Mouse (Mus musculus): ENCODE data around the gene Mast4. TPM values are rescaled to one million over a fixed set of nuclear protein-coding genes. Genes with fewer than 3 reads are reported as not detected.

Mast4 gene
- total RNA-seq, 1 experiment from 2014 or later = 4.1 TPM

- ATAC-seq (replicated peaks; ENCODE audit: insufficient number of reproducible peaks, low FRiP score, low TSS enrichment, poor library complexity, severe bottlenecking) = no peak
Measured at GRCm38 (mm10) chr13:103144343-103144742, 190.0 kb downstream of the Mast4 start.

GRCm38 (mm10) chr13:103141304-103141703, 193.0 kb downstream of the Mast4 start:
- no peak for ATAC-seq (replicated peaks; ENCODE audit: insufficient number of reproducible peaks, low FRiP score, low TSS enrichment, poor library complexity, severe bottlenecking)

DNA sequence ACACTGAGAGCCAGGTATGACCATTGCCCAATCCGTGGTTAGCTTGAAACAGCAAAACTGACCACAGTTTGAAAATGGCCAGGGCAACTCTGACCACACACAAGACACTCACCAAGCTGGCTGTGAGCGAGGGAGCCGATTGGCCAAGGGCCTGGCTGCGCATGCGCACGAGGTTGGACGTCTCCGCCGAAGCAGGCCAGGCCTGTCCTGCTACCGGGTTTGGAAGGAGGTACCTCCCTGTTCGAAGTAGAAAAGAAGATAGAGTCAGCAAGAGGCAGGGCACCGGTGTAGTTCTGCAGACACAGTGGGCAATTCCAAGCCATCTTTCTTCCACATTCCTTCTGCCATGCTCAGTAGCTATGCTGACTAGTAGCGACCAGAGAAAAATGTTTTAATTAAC, 194.2 kb downstream of the Mast4 start:
- no peak for ATAC-seq (replicated peaks; ENCODE audit: insufficient number of reproducible peaks, low FRiP score, low TSS enrichment, poor library complexity, severe bottlenecking)

DNA sequence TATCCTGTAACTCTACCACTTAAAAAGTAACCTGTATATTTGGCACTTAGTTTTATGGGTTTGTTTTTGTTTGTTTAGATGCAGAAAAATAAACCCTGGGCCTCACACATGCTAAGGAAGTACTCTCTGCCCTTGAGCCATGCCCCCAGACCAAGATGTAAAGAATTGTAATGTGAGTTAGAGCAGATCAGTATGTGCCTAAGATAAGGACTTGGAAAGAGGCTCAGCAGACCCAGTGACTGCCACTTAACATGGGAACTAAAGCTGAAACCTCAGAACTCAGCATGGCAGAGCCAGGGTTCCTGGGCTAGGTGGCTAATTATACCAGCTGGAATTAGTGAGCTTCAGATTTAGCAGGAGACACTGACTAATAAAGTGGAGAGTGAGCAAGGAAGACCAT, 196.0 kb downstream of the Mast4 start:
- ATAC-seq (replicated peaks; ENCODE audit: insufficient number of reproducible peaks, low FRiP score, low TSS enrichment, poor library complexity, severe bottlenecking) = no peak

DNA sequence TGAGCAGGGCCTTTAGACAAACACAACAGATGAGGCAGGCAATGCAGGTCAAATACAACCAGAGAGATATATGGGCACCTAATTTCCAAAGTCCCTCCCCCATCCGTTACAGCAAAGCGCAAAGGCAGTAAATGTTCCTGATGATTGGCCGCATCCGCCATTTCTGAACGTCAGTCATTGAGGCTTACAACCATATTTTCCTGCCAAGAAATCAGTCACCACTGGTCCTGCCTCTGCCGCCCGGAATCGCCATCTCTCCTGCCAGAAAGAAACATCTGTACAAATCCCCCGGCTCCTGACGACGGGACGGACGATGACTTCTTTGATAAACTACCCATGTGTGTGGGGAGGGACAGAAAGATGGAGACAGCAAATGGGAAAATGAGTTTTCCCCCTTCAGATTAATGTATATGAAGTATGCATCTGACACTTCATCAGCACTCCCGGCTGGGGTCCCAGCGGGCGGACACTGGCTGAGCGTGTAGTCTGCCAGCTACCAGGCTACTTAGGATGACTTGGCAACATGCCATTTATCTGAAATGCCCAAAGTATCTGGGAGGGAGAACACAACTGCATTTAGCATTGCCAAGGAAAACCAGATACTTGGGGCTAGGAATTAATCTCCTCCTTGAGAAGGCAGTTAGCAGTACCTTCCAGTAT, 198.9 kb downstream of the Mast4 start:
- no peak for ATAC-seq (replicated peaks; ENCODE audit: insufficient number of reproducible peaks, low FRiP score, low TSS enrichment, poor library complexity, severe bottlenecking)

- ATAC-seq (replicated peaks; ENCODE audit: insufficient number of reproducible peaks, low FRiP score, low TSS enrichment, poor library complexity, severe bottlenecking) = no peak
Measured at GRCm38 (mm10) chr13:103131781-103132180, 202.5 kb downstream of the Mast4 start.

GRCm38 (mm10) chr13:103129130-103129797, 205.0 kb downstream of the Mast4 start:
- ATAC-seq (replicated peaks; ENCODE audit: insufficient number of reproducible peaks, low FRiP score, low TSS enrichment, poor library complexity, severe bottlenecking) = no peak

- ATAC-seq (replicated peaks; ENCODE audit: insufficient number of reproducible peaks, low FRiP score, low TSS enrichment, poor library complexity, severe bottlenecking) = no peak
Measured at GRCm38 (mm10) chr13:103128729-103129128, 205.6 kb downstream of the Mast4 start.

GRCm38 (mm10) chr13:103127594-103127993, 206.7 kb downstream of the Mast4 start:
- no peak for ATAC-seq (replicated peaks; ENCODE audit: insufficient number of reproducible peaks, low FRiP score, low TSS enrichment, poor library complexity, severe bottlenecking)

GRCm38 (mm10) chr13:103123716-103124115, 210.6 kb downstream of the Mast4 start:
- ATAC-seq (replicated peaks; ENCODE audit: insufficient number of reproducible peaks, low FRiP score, low TSS enrichment, poor library complexity, severe bottlenecking) = no peak

GRCm38 (mm10) chr13:103121796-103122792, 212.2 kb downstream of the Mast4 start:
- no peak for ATAC-seq (replicated peaks; ENCODE audit: insufficient number of reproducible peaks, low FRiP score, low TSS enrichment, poor library complexity, severe bottlenecking)

- no peak for ATAC-seq (replicated peaks; ENCODE audit: insufficient number of reproducible peaks, low FRiP score, low TSS enrichment, poor library complexity, severe bottlenecking)
Measured at GRCm38 (mm10) chr13:103120669-103121131, 213.6 kb downstream of the Mast4 start.

- ATAC-seq (replicated peaks; ENCODE audit: insufficient number of reproducible peaks, low FRiP score, low TSS enrichment, poor library complexity, severe bottlenecking) = no peak
Measured at GRCm38 (mm10) chr13:103119728-103120127, 214.6 kb downstream of the Mast4 start.

DNA sequence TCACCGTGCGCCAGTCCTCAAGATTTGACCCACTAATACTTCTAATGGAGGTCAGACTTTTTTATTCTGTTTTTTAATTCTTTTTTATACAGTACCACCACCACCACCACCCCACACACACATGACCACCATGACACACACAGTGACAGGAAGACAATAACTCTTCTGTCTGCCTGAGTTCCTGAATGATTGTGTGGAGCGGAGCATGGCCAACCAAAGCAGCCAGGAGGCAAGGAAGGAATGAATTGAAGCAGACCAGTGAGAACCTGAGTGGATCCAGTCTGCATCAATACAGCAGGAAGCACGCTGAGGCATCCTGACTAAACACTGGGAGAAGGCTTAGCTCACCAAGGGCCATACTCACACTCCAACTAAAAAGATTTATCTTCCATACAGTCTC, 219.2 kb downstream of the Mast4 start:
- ATAC-seq (replicated peaks; ENCODE audit: insufficient number of reproducible peaks, low FRiP score, low TSS enrichment, poor library complexity, severe bottlenecking) = no peak

DNA sequence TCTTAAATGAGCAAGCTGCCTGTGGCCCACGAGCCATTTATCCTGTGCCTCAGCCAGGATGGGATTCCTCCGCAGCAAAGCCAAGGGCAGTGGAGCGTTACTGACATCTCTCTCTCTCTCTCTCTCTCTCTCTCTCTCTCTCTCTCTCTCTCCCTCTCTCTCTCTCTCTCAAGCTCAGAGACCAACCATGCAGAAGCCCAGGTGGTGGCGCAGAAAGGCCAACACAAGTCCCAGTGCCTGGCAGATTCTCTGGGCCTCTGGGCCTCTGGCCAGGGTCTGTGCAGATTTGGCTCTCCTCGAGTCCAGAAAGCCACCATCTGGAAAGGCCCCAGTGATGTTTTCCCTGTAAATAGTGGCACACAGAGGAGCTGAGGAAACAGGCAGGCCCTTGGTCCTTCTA, 220.0 kb downstream of the Mast4 start:
- no peak for ATAC-seq (replicated peaks; ENCODE audit: insufficient number of reproducible peaks, low FRiP score, low TSS enrichment, poor library complexity, severe bottlenecking)

- ATAC-seq (replicated peaks; ENCODE audit: insufficient number of reproducible peaks, low FRiP score, low TSS enrichment, poor library complexity, severe bottlenecking) = no peak
Measured at GRCm38 (mm10) chr13:103109872-103110271, 224.4 kb downstream of the Mast4 start.

- ATAC-seq (replicated peaks; ENCODE audit: insufficient number of reproducible peaks, low FRiP score, low TSS enrichment, poor library complexity, severe bottlenecking) = no peak
Measured at GRCm38 (mm10) chr13:103107362-103107761, 226.9 kb downstream of the Mast4 start.

- ATAC-seq (replicated peaks; ENCODE audit: insufficient number of reproducible peaks, low FRiP score, low TSS enrichment, poor library complexity, severe bottlenecking) = no peak
Measured at GRCm38 (mm10) chr13:103102598-103102997, 231.7 kb downstream of the Mast4 start.

All from monocyte, adult 5-6 weeks (primary cell).